Mouse (Mus musculus): Measurements from ENCODE around the gene Endod1. TPM values are rescaled to one million over a fixed set of nuclear protein-coding genes. Genes with fewer than 3 reads are reported as not detected.

The Endod1 gene
- 36.4 and 41.0 TPM in 2 replicates for polyA plus RNA-seq (2021; fragmentation: Nextera tagmentation)
- long read RNA-seq, experiment 1, full-length matches to known transcripts: 91 of 127 reads
- long read RNA-seq, experiment 1, partial matches to known transcripts: 0 of 127 reads
- long read RNA-seq, experiment 1, other reads (novel, unspliced or antisense): 36 of 127 reads
- long read RNA-seq, experiment 2, full-length matches to known transcripts: 454 of 509 reads
- long read RNA-seq, experiment 2, partial matches to known transcripts: 0 of 509 reads
- long read RNA-seq, experiment 2, other reads (novel, unspliced or antisense): 55 of 509 reads

GRCm38 (mm10) chr9:14381353-14382055, at the start of gene Endod1:
TSS of gene Endod1 (minus strand) at chr9:14381507.

Other genes starting within 250 kb of the Endod1 start
- 7.3 and 8.2 TPM in 2 replicates for gene Sesn3, start 106.4 kb downstream of the Endod1 start, polyA plus RNA-seq (2021; fragmentation: Nextera tagmentation)
- 0.84 and 0.88 TPM in 2 replicates for gene Kdm4d, start 119.0 kb upstream of the Endod1 start, polyA plus RNA-seq (2021; fragmentation: Nextera tagmentation)
- 172 and 175 TPM in 2 replicates for gene Cwc15, start 119.1 kb upstream of the Endod1 start, polyA plus RNA-seq (2021; fragmentation: Nextera tagmentation)